Mouse (Mus musculus): ENCODE measurements around the gene Bbs7. TPM values are rescaled to one million over a fixed set of nuclear protein-coding genes. Genes with fewer than 3 reads are reported as not detected.

Bbs7 gene
- total RNA-seq, 2 experiments from 2014 or later = 7.9 to 8.1 TPM

DNA sequence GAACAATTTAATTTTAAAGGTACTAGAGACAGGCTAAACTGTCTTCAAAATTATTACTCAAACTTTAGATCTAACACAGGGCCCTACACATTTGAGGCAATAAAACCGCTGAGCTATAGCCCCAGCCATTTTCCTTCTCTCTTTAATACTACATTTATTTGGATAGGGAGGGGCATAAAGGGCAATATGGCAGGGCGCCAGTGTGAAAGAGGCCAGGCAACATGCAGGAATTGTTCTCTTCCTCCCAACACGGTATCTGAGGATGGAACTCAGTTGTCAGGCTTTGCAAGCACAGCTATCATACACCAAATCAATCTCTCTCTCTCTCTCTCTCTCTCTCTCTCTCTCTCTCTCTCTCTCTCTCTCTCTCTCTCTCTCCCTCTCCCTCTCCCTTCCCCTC is 14.5 kb downstream of the Bbs7 start:
- intact Hi-C loops (cut with DNase I) = no loop called here
- no peak for TF ChIP-seq CTCF (IDR thresholded peaks at IDR 0.05)
- Histone ChIP-seq H3K27ac (no peak overlapping the region), H3K4me3 (no peak overlapping the region)
- no peak for DNase-seq

DNA sequence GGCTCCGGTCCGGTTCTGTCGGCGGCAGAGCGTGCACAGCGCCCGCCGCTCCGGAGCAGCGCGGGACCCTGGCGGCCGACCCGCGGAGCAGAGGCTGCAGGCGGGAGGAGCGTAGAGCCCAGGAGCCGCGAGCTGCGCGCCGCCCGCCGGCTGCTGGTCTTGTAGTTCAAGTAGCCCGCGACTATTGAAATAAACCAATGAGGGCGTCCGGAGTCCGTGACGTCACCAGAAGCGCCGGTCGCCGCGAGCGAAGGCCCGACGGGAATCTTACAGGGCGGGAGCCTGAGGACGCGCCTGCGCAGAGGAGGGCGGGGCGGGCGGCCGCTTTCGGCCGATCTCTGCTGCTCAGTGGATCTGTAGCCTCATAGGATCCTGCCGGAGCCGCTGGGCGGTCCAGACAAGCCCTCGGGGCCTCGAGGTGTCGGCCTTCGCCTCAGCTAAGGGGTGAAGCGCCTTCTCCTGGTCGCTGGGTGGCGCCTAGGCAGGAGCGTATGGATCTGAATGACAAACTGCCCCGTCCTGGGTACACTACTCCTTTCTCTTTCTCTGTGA is 41.4 kb downstream of the Bbs7 start, which contains the start of gene Ccna2:
Gene Ccna2, minus strand, starts transcription at position 324 of the 552 bp plus-strand sequence.
- peak; percentile 99 for DNase-seq
- peak within 1 kb of the TSS; percentile 84 for H3K4me3 ChIP-seq
- peak within 1 kb of the TSS; percentile 91 for H3K27ac ChIP-seq
- intact Hi-C loops (cut with DNase I) = loop anchor here (1.0 to 5.0 kb wide), 3 partner anchors 19 to 95 kb away; partner anchors contain the start of genes 1810062G17Rik, Anxa5 and Bbs7
- peak; percentile 71 for TF ChIP-seq CTCF (IDR thresholded peaks at IDR 0.05)

DNA sequence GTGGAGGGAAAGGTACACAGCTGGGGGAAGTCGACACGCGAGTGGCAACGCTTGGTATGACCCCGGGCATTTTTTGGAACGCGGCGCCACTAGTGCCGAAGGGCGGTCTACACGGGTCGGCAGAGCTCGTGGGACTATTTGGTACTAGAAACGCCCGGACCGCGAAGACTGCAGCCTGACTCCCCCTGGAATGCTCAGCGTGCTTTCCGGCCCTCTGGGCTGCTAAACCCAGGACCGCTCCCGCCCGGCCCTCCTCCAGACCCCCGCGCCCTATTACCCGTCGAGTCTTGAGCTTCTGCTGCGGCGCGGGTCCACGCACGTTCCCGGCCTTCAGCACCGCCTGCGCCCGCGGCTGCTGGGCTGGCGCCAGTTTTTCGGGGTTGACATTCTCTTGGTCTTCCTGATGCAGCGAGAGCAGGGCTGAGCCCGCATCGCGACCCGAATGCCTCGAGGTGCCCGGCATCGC is 41.9 kb downstream of the Bbs7 start:
- Histone ChIP-seq H3K27ac (no peak overlapping the region), H3K4me3 (peak overlapping the region; percentile 84)
- no peak for TF ChIP-seq CTCF (IDR thresholded peaks at IDR 0.05)
- no peak for DNase-seq
- intact Hi-C loops (cut with DNase I) = loop anchor here (1.0 to 5.0 kb wide), 3 partner anchors 18 to 94 kb away; partner anchors contain the start of genes 1810062G17Rik, Anxa5 and Bbs7

DNA sequence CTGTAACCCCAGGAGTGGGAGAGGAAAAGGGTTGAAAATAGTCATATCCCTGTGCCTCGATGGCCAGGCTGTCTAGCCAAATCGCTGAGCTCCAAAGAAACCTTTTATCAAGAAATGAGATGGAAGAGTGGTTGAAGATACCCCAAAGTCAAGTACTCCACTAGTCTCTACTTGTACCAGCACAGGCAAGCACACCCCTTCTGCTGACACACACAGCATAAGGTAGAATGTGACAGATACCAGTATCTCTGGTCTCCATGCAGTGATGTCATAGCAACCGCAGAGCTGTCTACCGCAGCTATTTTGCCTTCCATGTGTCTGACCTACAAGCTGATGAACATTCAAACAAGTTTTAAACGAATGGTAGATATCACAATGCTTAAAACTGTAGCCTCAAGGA is 43.4 kb downstream of the Bbs7 start:
- intact Hi-C loops (cut with DNase I) = loop anchor here (5.0 kb wide), 2 partner anchors 42 to 93 kb away; partner anchors contain the start of genes 1810062G17Rik, Anxa5 and Bbs7
- no peak for TF ChIP-seq CTCF (IDR thresholded peaks at IDR 0.05)
- Histone ChIP-seq H3K27ac (no peak overlapping the region), H3K4me3 (no peak overlapping the region)
- no peak for DNase-seq

DNA sequence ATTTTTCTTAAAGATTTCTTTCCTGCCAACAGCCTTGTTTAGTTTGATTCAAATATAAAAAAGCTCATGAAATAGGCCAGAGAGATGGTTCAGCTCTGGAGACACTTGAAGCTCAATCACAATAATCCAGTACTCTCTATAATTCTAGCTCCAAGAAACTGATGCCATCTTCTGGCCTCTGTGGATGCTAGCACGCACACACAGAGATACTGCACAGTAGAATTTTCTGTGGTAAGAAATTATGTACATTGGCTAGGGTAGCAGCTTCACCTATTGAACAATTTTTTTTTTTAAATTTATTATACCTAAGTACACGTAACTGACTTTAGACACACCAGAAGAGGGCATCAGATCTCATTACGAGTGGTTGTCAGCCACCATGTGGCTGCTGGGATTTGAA is 49.6 kb downstream of the Bbs7 start:
- no peak for DNase-seq
- no peak for TF ChIP-seq CTCF (IDR thresholded peaks at IDR 0.05)
- no peak overlapping the region for H3K27ac ChIP-seq
- no peak overlapping the region for H3K4me3 ChIP-seq
- intact Hi-C loops (cut with DNase I) = no loop called here

DNA sequence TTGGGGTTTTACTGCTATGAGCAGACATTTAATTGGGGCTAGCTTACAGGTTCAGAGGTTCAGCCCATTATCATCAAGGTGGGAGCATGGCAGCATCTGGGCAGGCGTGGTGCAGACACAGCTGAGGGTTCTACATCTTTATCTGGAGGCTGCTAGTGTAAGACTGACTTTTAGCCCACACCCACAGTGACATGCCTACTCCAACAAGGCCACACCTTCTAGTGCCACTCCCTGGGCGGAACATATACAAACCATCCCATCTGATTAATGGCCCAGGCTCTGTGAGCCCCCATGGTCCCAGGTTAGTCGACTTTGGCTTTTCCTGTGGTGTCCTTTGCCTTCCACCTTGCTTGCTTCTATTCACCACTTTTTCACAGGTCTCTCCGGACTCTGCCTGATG is 53.7 kb downstream of the Bbs7 start:
- Histone ChIP-seq H3K4me3 (no peak overlapping the region), H3K27ac (no peak overlapping the region)
- intact Hi-C loops (cut with DNase I) = no loop called here
- no peak for DNase-seq
- no peak for TF ChIP-seq CTCF (IDR thresholded peaks at IDR 0.05)

DNA sequence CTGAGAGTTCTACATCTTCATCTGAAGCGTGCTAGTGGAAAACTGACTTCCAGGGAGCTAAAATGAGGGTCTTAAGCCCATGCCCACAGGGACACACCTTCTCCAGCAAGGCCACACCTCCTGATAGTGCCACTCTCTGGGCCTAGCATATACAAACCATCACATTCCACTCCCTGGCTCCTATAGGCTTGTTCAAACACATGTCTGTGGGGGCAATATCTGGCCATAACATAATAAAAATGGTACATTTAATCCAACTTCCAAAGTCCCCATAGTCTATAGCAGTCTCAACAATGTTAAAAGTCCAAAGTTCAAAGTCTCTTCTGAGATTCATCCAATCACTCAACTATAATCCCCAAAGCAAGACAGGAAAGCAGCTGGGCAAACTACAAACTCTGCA is 55.7 kb downstream of the Bbs7 start:
- no peak overlapping the region for H3K4me3 ChIP-seq
- no peak for DNase-seq
- TF ChIP-seq CTCF (IDR thresholded peaks at IDR 0.05) = no peak
- no peak overlapping the region for H3K27ac ChIP-seq
- intact Hi-C loops (cut with DNase I) = no loop called here

DNA sequence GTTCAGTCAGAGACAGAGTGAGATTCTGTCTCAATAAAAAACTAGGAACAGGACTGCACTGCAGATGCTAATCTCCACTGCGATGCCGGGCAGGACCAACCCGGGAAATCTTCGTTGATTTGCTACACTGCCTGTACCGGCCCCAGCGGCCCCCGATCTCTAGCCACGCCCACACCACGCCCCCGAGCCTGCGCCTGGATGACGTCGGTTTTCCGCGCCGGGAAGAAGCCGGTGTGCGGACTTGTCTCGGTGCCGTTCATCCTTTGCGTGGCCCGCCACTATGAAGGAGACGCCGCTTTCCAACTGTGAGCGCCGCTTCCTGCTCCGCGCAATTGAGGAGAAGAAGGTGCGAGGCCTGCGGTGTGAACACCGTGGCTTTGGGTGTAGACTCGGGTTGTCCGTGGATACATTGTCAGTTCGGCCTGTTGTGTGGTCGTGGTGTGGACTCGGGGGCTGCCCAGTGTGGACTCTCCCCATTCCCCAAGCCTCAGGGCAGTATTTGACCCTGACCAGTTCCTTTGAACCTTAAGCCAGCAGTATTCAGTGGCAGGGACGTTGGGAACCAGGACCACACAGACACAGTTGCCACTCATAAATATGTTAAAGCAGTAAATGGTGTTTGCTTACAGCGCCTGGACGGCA is 60.8 kb downstream of the Bbs7 start, which contains the start of gene Exosc9:
Gene Exosc9, plus strand, starts transcription at position 201 of the 642 bp plus-strand sequence.
- no peak for TF ChIP-seq CTCF (IDR thresholded peaks at IDR 0.05)
- intact Hi-C loops (cut with DNase I) = loop anchor here (1.0 to 5.0 kb wide), 2 partner anchors 19 to 55 kb away; no protein-coding TSS in a partner anchor
- peak within 1 kb of the TSS; percentile 73 for H3K4me3 ChIP-seq
- peak; percentile 94 for DNase-seq
- H3K27ac ChIP-seq = peak within 1 kb of the TSS; percentile 75

DNA sequence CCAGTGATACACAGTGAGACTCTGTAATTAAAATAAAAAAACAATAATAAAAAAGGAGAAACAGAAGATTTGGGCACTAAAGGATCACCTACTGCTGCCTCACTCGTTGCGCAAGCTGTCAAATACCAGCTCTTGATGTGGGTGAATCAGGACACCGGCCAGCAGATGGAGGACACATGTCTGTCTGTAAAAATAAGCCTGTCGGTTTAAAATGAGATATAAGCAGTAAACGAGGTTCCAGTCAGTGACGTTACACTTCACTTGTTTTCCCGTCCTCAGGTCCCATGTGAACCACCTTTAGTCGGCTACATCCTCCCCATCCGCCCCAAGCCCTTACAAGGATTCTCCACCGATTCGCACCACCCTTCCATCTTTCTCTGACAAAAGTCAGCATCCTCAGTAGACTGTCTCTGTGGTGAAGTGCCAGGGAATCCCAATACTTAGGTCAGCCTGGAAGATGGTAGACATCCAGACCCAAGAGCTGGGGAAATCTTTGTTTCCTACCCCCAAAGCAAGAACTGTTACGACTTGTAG is 61.4 kb downstream of the Bbs7 start:
- no peak for TF ChIP-seq CTCF (IDR thresholded peaks at IDR 0.05)
- Histone ChIP-seq H3K27ac (peak overlapping the region; percentile 75), H3K4me3 (peak overlapping the region; percentile 73)
- DNase-seq = no peak
- intact Hi-C loops (cut with DNase I) = loop anchor here (5.0 kb wide), 1 partner anchor 55 kb away; no protein-coding TSS in a partner anchor

DNA sequence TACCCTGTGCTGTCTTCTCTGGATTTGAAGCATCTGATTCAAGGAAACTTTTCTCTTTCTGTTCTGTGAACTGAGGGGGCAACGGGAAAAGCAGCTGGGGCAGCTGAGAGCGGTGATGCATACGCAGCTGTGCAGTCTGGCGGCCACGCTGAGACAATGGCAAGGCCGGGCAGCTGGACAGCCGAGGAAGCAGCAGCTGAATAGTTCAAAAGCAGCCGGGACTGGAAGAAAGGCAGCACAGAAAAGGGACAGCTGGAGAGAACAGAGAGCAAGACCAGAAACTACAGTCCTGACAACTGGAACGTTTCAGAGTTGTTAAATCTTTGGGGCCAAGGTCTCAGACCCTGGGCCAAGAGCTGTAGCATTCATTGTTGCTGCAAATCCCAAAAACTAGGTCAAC is 61.9 kb downstream of the Bbs7 start:
- intact Hi-C loops (cut with DNase I) = loop anchor here (5.0 kb wide), 1 partner anchor 56 kb away; no protein-coding TSS in a partner anchor
- H3K4me3 ChIP-seq = peak overlapping the region; percentile 73
- peak overlapping the region; percentile 0; the same call in 1 of the 2 replicates for H3K27ac ChIP-seq
- DNase-seq = peak; percentile 59
- no peak for TF ChIP-seq CTCF (IDR thresholded peaks at IDR 0.05)

DNA sequence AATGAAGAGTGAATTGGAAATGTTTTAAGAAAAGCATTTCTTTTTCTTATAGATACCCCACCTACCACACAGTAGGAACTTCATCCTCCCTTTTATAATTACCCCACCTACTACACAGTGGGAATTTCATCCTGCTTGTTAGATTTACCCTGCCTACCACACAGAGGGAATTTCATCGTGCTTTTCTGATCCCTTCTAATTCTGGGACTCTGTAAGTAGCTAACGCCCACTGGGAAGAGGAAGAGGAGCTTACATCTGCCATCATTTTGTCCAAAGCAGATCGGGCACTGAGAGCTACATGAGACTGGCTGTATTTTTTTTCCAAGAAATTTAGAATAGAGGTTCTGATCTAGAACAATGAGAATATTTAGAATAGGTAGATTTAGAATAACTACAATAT is 68.3 kb downstream of the Bbs7 start:
- intact Hi-C loops (cut with DNase I) = no loop called here
- H3K27ac ChIP-seq = no peak overlapping the region
- DNase-seq = no peak
- H3K4me3 ChIP-seq = no peak overlapping the region
- TF ChIP-seq CTCF (IDR thresholded peaks at IDR 0.05) = no peak

DNA sequence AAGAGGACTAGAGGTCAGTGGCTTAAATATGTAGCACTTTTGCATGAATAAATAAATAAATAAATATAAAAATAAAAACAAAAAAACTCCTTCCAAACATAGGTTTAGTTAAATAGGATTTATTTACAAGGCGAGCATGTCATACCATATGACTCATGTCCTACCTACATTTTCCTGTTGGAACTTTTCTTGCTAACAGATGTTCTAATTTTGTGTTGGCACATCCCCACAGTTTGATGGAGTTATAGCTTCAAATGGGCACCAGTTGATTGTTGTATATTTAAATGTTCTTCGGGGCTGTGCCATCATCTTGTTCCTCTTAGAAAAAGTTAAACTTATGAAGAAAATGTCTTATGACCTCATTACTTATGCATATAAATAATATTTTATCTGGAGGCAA is 71.9 kb downstream of the Bbs7 start:
- DNase-seq = no peak
- intact Hi-C loops (cut with DNase I) = no loop called here
- TF ChIP-seq CTCF (IDR thresholded peaks at IDR 0.05) = no peak
- H3K4me3 ChIP-seq = no peak overlapping the region
- H3K27ac ChIP-seq = no peak overlapping the region

DNA sequence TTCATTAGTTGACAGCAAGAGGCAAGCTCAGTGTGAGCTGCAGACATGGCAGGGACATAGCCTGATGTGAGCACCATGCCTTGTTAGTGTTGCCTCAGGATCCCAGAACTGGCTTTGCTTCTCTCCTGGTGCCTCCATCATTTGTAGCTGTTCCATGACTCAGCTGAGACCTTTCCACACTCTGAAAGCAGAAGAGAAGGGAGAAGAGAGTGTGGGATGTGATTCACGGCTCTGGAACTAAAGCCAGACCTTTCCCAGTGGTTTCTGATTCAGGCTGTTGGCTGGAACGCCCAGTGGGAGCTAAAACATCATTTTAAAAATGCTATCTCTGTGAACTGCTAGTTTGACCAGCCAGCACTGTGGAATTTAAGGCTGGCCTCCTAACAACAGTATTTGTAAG is 72.5 kb downstream of the Bbs7 start:
- no peak overlapping the region for H3K27ac ChIP-seq
- intact Hi-C loops (cut with DNase I) = no loop called here
- DNase-seq = peak; percentile 21
- no peak overlapping the region for H3K4me3 ChIP-seq
- no peak for TF ChIP-seq CTCF (IDR thresholded peaks at IDR 0.05)
